Mouse (Mus musculus) midbrain, embryonic 12.5 days (tissue): ENCODE measurements around the gene Akap7. TPM values are rescaled to one million over a fixed set of nuclear protein-coding genes. Genes with fewer than 3 reads are reported as not detected.

Experiments
- ATAC-seq: fragments of 200-750 bp; cut with Nextera tagmentation; 2 replicates; pipeline ENCODE4 v1.8.0; 2017; ENCODE audit warnings: low read depth, moderate TSS enrichment, moderate library complexity; ENCODE audit not compliant: low FRiP score
- H3K27ac ChIP-seq: fragments of 300-500 bp; sonication (generic); replicated peaks from 2 replicates; pipeline ENCODE4 v1.5.1; 2016; ENCODE audit warnings: mild to moderate bottlenecking
- H3K27me3 ChIP-seq: fragments of 300-500 bp; sonication (generic); 2 replicates; pipeline ENCODE4 v1.6.1; 2016; ENCODE audit warnings: mild to moderate bottlenecking
- H3K36me3 ChIP-seq: fragments of 300-500 bp; sonication (generic); 2 replicates; pipeline ENCODE4 v1.6.1; 2016
- H3K4me1 ChIP-seq: fragments of 300-500 bp; sonication (generic); 2 replicates; pipeline ENCODE4 v1.6.1; 2016
- H3K4me2 ChIP-seq: fragments of 300-500 bp; sonication (generic); replicated peaks from 2 replicates; pipeline ENCODE4 v1.6.1; 2016; ENCODE audit warnings: mild to moderate bottlenecking, moderate library complexity
- H3K4me3 ChIP-seq: fragments of 300-500 bp; sonication (generic); 2 replicates; pipeline ENCODE4 v1.5.1; 2016; ENCODE audit warnings: mild to moderate bottlenecking
- H3K9ac ChIP-seq: fragments of 300-500 bp; sonication (generic); replicated peaks from 2 replicates; pipeline ENCODE4 v1.6.1; 2016; ENCODE audit warnings: mild to moderate bottlenecking, moderate library complexity
- H3K9me3 ChIP-seq: fragments of 300-500 bp; sonication (generic); 2 replicates; pipeline ENCODE4 v1.6.1; 2016; ENCODE audit warnings: mild to moderate bottlenecking
- WGBS: fragments of 180-500 bp; shearing (Covaris S2); methylation state at CpG from one replicate; pipeline ENCODE4 v1.1.7; 2016; 5-methylcytosine and 5-hydroxymethylcytosine counted together
- polyA plus RNA-seq: library from polyadenylated mRNA; unstranded; fragments of >200 nt; fragmentation: Nextera tagmentation; extraction: Ambion mirVana; gene quantifications from 2 replicates; pipeline ENCODE4 v1.2.1, GENCODE M21; 2016

Akap7 gene
- polyA plus RNA-seq, 1 experiment from 2014 or later, result 23.0 TPM

- no peak for ATAC-seq
- H3K36me3 ChIP-seq, result 0 out of 2 replicates have a peak, but pooled peaks cover 3% of the 10 kb centered on the region
- H3K4me1 ChIP-seq, result peaks cover 8% of the 10 kb centered on the region; the same call in 1 of the 2 replicates
- no peaks in the 10 kb centered on the region for H3K9me3 ChIP-seq
- no peaks in the 10 kb centered on the region for H3K27me3 ChIP-seq
- H3K4me2 ChIP-seq, result no peak overlapping the region
- no peak overlapping the region for H3K27ac ChIP-seq
- H3K4me3 ChIP-seq, result no peak overlapping the region
- no peak overlapping the region for H3K9ac ChIP-seq
- 92% methylated on average over 26 of the region's 26 CpGs for WGBS
Observed at GRCm38 (mm10) chr10:25274621-25275330, 32.9 kb downstream of the Akap7 start.

GRCm38 (mm10) chr10:25273731-25274130 lies 33.9 kb downstream of the Akap7 start:
- no peaks in the 10 kb centered on the region for H3K9me3 ChIP-seq
- H3K9ac ChIP-seq, result no peak overlapping the region
- WGBS, result 62% methylated on average over 1 of the region's 1 CpGs
- no peak overlapping the region for H3K4me3 ChIP-seq
- H3K27ac ChIP-seq, result no peak overlapping the region
- H3K36me3 ChIP-seq, result 0 out of 2 replicates have a peak, but pooled peaks cover 4% of the 10 kb centered on the region
- peaks cover 5% of the 10 kb centered on the region; the same call in 1 of the 2 replicates for H3K4me1 ChIP-seq
- ATAC-seq, result no peak
- no peaks in the 10 kb centered on the region for H3K27me3 ChIP-seq
- H3K4me2 ChIP-seq, result no peak overlapping the region

- H3K4me3 ChIP-seq, result no peak overlapping the region
- 83% methylated on average over 2 of the region's 2 CpGs for WGBS
- 0 out of 2 replicates have a peak, but pooled peaks cover 4% of the 10 kb centered on the region for H3K36me3 ChIP-seq
- no peak for ATAC-seq
- no peaks in the 10 kb centered on the region for H3K27me3 ChIP-seq
- H3K9me3 ChIP-seq, result no peaks in the 10 kb centered on the region
- no peak overlapping the region for H3K4me2 ChIP-seq
- peaks cover 5% of the 10 kb centered on the region; the same call in 1 of the 2 replicates for H3K4me1 ChIP-seq
- no peak overlapping the region for H3K9ac ChIP-seq
- H3K27ac ChIP-seq, result no peak overlapping the region
Observed at GRCm38 (mm10) chr10:25271756-25272155, 35.9 kb downstream of the Akap7 start.

- Histone ChIP-seq H3K9me3 (no peaks in the 10 kb centered on the region), H3K4me2 (no peak overlapping the region), H3K4me1 (peaks cover 5% of the 10 kb centered on the region; the same call in 1 of the 2 replicates), H3K36me3 (0 out of 2 replicates have a peak, but pooled peaks cover 4% of the 10 kb centered on the region), H3K4me3 (no peak overlapping the region), H3K9ac (no peak overlapping the region), H3K27me3 (no peaks in the 10 kb centered on the region), H3K27ac (no peak overlapping the region)
- WGBS, result 91% methylated on average over 8 of the region's 8 CpGs
- ATAC-seq, result no peak
Observed at GRCm38 (mm10) chr10:25271207-25271606, 36.5 kb downstream of the Akap7 start.

GRCm38 (mm10) chr10:25268476-25269351 lies 39.0 kb downstream of the Akap7 start:
- Histone ChIP-seq H3K9ac (no peak overlapping the region), H3K4me1 (peaks cover 5% of the 10 kb centered on the region; the same call in 1 of the 2 replicates), H3K4me2 (no peak overlapping the region), H3K36me3 (0 out of 2 replicates have a peak, but pooled peaks cover 4% of the 10 kb centered on the region), H3K4me3 (no peak overlapping the region), H3K27ac (no peak overlapping the region), H3K9me3 (no peaks in the 10 kb centered on the region), H3K27me3 (no peaks in the 10 kb centered on the region)
- ATAC-seq, result peak; percentile 50; the same call in 1 of the 2 replicates
- WGBS, result 57% methylated on average over 18 of the region's 18 CpGs

GRCm38 (mm10) chr10:25261176-25261575 lies 46.5 kb downstream of the Akap7 start:
- ATAC-seq, result no peak

GRCm38 (mm10) chr10:25260724-25261123 lies 46.9 kb downstream of the Akap7 start:
- Histone ChIP-seq H3K36me3 (no peaks in the 10 kb centered on the region), H3K9me3 (no peaks in the 10 kb centered on the region), H3K4me2 (no peak overlapping the region), H3K4me3 (no peak overlapping the region), H3K27me3 (no peaks in the 10 kb centered on the region), H3K9ac (no peak overlapping the region), H3K4me1 (no peaks in the 10 kb centered on the region), H3K27ac (no peak overlapping the region)
- WGBS, result 94% methylated on average over 10 of the region's 10 CpGs
- ATAC-seq, result no peak

More at GRCm38 (mm10) chr10:25261176-25261575, 46.5 kb downstream of the Akap7 start:
- no peaks in the 10 kb centered on the region for H3K4me1 ChIP-seq
- H3K4me3 ChIP-seq, result no peak overlapping the region
- 71% methylated on average over 6 of the region's 6 CpGs for WGBS
- no peak overlapping the region for H3K27ac ChIP-seq
- H3K27me3 ChIP-seq, result no peaks in the 10 kb centered on the region
- no peaks in the 10 kb centered on the region for H3K36me3 ChIP-seq
- H3K9me3 ChIP-seq, result no peaks in the 10 kb centered on the region
- no peak overlapping the region for H3K4me2 ChIP-seq
- H3K9ac ChIP-seq, result no peak overlapping the region

GRCm38 (mm10) chr10:25258171-25258570 lies 49.5 kb downstream of the Akap7 start:
- H3K27ac ChIP-seq, result no peak overlapping the region
- no peaks in the 10 kb centered on the region for H3K27me3 ChIP-seq
- H3K4me2 ChIP-seq, result no peak overlapping the region
- no peaks in the 10 kb centered on the region for H3K9me3 ChIP-seq
- WGBS, result 86% methylated on average over 6 of the region's 6 CpGs
- H3K36me3 ChIP-seq, result no peaks in the 10 kb centered on the region
- H3K9ac ChIP-seq, result no peak overlapping the region
- no peak overlapping the region for H3K4me3 ChIP-seq
- no peak for ATAC-seq
- no peaks in the 10 kb centered on the region for H3K4me1 ChIP-seq

- H3K27ac ChIP-seq, result no peak overlapping the region
- WGBS, result 89% methylated on average over 5 of the region's 5 CpGs
- no peak overlapping the region for H3K4me3 ChIP-seq
- no peak overlapping the region for H3K4me2 ChIP-seq
- H3K27me3 ChIP-seq, result no peaks in the 10 kb centered on the region
- no peaks in the 10 kb centered on the region for H3K36me3 ChIP-seq
- H3K9me3 ChIP-seq, result no peaks in the 10 kb centered on the region
- ATAC-seq, result no peak
- H3K4me1 ChIP-seq, result no peaks in the 10 kb centered on the region
- no peak overlapping the region for H3K9ac ChIP-seq
Observed at GRCm38 (mm10) chr10:25257466-25257865, 50.2 kb downstream of the Akap7 start.

GRCm38 (mm10) chr10:25253474-25253873 lies 54.2 kb downstream of the Akap7 start:
- Histone ChIP-seq H3K36me3 (no peaks in the 10 kb centered on the region), H3K9ac (no peak overlapping the region), H3K27me3 (no peaks in the 10 kb centered on the region), H3K9me3 (no peaks in the 10 kb centered on the region), H3K4me1 (no peaks in the 10 kb centered on the region), H3K4me2 (no peak overlapping the region), H3K27ac (no peak overlapping the region), H3K4me3 (no peak overlapping the region)
- ATAC-seq, result no peak
- 72% methylated on average over 2 of the region's 2 CpGs for WGBS

- Histone ChIP-seq H3K9me3 (no peaks in the 10 kb centered on the region), H3K36me3 (no peaks in the 10 kb centered on the region), H3K27ac (no peak overlapping the region), H3K9ac (no peak overlapping the region), H3K4me2 (no peak overlapping the region), H3K4me1 (no peaks in the 10 kb centered on the region), H3K27me3 (no peaks in the 10 kb centered on the region), H3K4me3 (no peak overlapping the region)
- no peak for ATAC-seq
- 92% methylated on average over 4 of the region's 4 CpGs for WGBS
Observed at GRCm38 (mm10) chr10:25253006-25253405, 54.7 kb downstream of the Akap7 start.

- H3K27me3 ChIP-seq, result no peaks in the 10 kb centered on the region
- H3K9me3 ChIP-seq, result no peaks in the 10 kb centered on the region
- H3K9ac ChIP-seq, result no peak overlapping the region
- no peak overlapping the region for H3K27ac ChIP-seq
- no peak overlapping the region for H3K4me3 ChIP-seq
- H3K36me3 ChIP-seq, result no peaks in the 10 kb centered on the region
- ATAC-seq, result no peak
- H3K4me2 ChIP-seq, result no peak overlapping the region
- 40% methylated on average over 12 of the region's 12 CpGs for WGBS
- no peaks in the 10 kb centered on the region for H3K4me1 ChIP-seq
Observed at GRCm38 (mm10) chr10:25250108-25250507, 57.6 kb downstream of the Akap7 start.
